In genomic region chr1:171081512-171082231, GRCm38 (mm10) we compare ENCODE assay signal across 8 mouse cellular contexts. TPM values are rescaled to one million over a fixed set of nuclear protein-coding genes. Genes with fewer than 3 reads are reported as not detected.
ATAC-seq lines count a peak whose summit lies in the region.
"Not testable (repeated sequence)": the region's sequence is repeated elsewhere in the genome, so short reads cannot be mapped to it uniquely, and the experiment has no call there.

No protein-coding gene starts in this region.

- H3K27ac ChIP-seq in embryonic facial prominence, embryonic 15.5 days (replicated peaks); hindbrain, embryonic 12.5 days; kidney, embryonic 14.5 days (ENCODE audit: low read depth, low read length); liver, embryonic 12.5 days; neural tube, embryonic 12.5 days: not testable (repeated sequence)

- H3K4me2 ChIP-seq in embryonic facial prominence, embryonic 15.5 days (replicated peaks); hindbrain, embryonic 12.5 days (replicated peaks); kidney, embryonic 14.5 days (replicated peaks; ENCODE audit: low read depth, low read length); neural tube, embryonic 12.5 days (replicated peaks): not testable (repeated sequence)
- peak overlapping the region; percentile 29 for H3K4me2 ChIP-seq in liver, embryonic 12.5 days

- ATAC-seq in CD4-positive, CD25-positive, alpha-beta regulatory T cell, adult 4 months = peak; percentile 8
- peak; percentile 3; the same call in 1 of the 2 replicates for ATAC-seq in embryonic facial prominence, embryonic 15.5 days (ENCODE audit: insufficient number of reproducible peaks, low FRiP score, low TSS enrichment, low read depth)
- ATAC-seq in granulocyte monocyte progenitor cell, adult 5-6 weeks (replicated peaks; ENCODE audit: poor library complexity, severe bottlenecking) = peak; percentile 5
- ATAC-seq in hindbrain, embryonic 12.5 days (ENCODE audit: low FRiP score) = peak; percentile 17
- peak; percentile 29 for ATAC-seq in kidney, embryonic 14.5 days (ENCODE audit: low FRiP score, low TSS enrichment)
- peak; percentile 76 for ATAC-seq in liver, embryonic 12.5 days
- peak; percentile 29 for ATAC-seq in megakaryocyte progenitor cell, adult 5-6 weeks (replicated peaks; ENCODE audit: poor library complexity)
- ATAC-seq in neural tube, embryonic 12.5 days (ENCODE audit: low FRiP score, low read depth) = peak; percentile 14; the same call in 1 of the 2 replicates

- peaks cover 30% of the 10 kb centered on the region for H3K27me3 ChIP-seq in embryonic facial prominence, embryonic 15.5 days
- H3K27me3 ChIP-seq in hindbrain, embryonic 12.5 days = peaks cover 39% of the 10 kb centered on the region
- peaks cover 14% of the 10 kb centered on the region; the same call in 1 of the 2 replicates for H3K27me3 ChIP-seq in kidney, embryonic 14.5 days (ENCODE audit: control insufficient read depth, insufficient read depth, low read length)
- peaks cover 51% of the 10 kb centered on the region for H3K27me3 ChIP-seq in liver, embryonic 12.5 days (replicated peaks)
- peaks cover 32% of the 10 kb centered on the region for H3K27me3 ChIP-seq in neural tube, embryonic 12.5 days (replicated peaks)

- WGBS in embryonic facial prominence, embryonic 15.5 days = 30% methylated on average over 12 of the region's 17 CpGs
- 34% methylated on average over 10 of the region's 17 CpGs for WGBS in hindbrain, embryonic 12.5 days
- WGBS in kidney, embryonic 14.5 days = 36% methylated on average over 9 of the region's 17 CpGs
- 19% methylated on average over 14 of the region's 17 CpGs for WGBS in liver, embryonic 12.5 days (ENCODE audit: insufficient replicate concordance)
- 40% methylated on average over 12 of the region's 17 CpGs for WGBS in neural tube, embryonic 12.5 days

- H3K4me1 ChIP-seq in embryonic facial prominence, embryonic 15.5 days; hindbrain, embryonic 12.5 days; kidney, embryonic 14.5 days (ENCODE audit: control insufficient read depth, insufficient read depth, low read length); neural tube, embryonic 12.5 days: not testable (repeated sequence)
- peaks cover 11% of the 10 kb centered on the region; the same call in 1 of the 2 replicates for H3K4me1 ChIP-seq in liver, embryonic 12.5 days

- H3K4me3 ChIP-seq in embryonic facial prominence, embryonic 15.5 days (replicated peaks); hindbrain, embryonic 12.5 days; kidney, embryonic 14.5 days (ENCODE audit: low read length); liver, embryonic 12.5 days; neural tube, embryonic 12.5 days: not testable (repeated sequence)

- not testable (repeated sequence) for H3K9ac ChIP-seq in embryonic facial prominence, embryonic 15.5 days; hindbrain, embryonic 12.5 days; kidney, embryonic 14.5 days (ENCODE audit: low read depth, low read length); liver, embryonic 12.5 days; neural tube, embryonic 12.5 days

- not testable (repeated sequence) for H3K36me3 ChIP-seq in embryonic facial prominence, embryonic 15.5 days; hindbrain, embryonic 12.5 days; kidney, embryonic 14.5 days (ENCODE audit: control insufficient read depth, insufficient read depth, low read length); liver, embryonic 12.5 days; neural tube, embryonic 12.5 days

- not testable (repeated sequence) for H3K9me3 ChIP-seq in embryonic facial prominence, embryonic 15.5 days (replicated peaks); hindbrain, embryonic 12.5 days (replicated peaks); kidney, embryonic 14.5 days (ENCODE audit: control insufficient read depth, low read length); liver, embryonic 12.5 days (replicated peaks); neural tube, embryonic 12.5 days

RNA-seq across cellular contexts. Expression of gene Fcgr3, which starts 16.9 kb away (rescaled TPM):
- polyA plus RNA-seq in CD4-positive, CD25-positive, alpha-beta regulatory T cell, adult 4 months (2017; shearing (Covaris generic)) = not detected
- 25.6 and 26.1 TPM in 2 replicates for polyA plus RNA-seq in embryonic facial prominence, embryonic 15.5 days (2015; fragmentation: Nextera tagmentation; extraction: Ambion mirVana)
- 274 and 310 TPM in 2 replicates for total RNA-seq in granulocyte monocyte progenitor cell, adult 5-6 weeks (2014; fragmentation: Nextera tagmentation)
- 498 and 520 TPM in 2 replicates for total RNA-seq in granulocyte monocyte progenitor cell, adult 5-6 weeks (2017)
- 7.2 and 9.1 TPM in 2 replicates for polyA plus RNA-seq in hindbrain, embryonic 12.5 days (2016; fragmentation: Nextera tagmentation; extraction: Ambion mirVana)
- polyA plus RNA-seq in kidney, embryonic 14.5 days (2014; fragmentation: Nextera tagmentation; extraction: Ambion mirVana) = 7.0 and 7.9 TPM in 2 replicates
- 16.1 and 17.0 TPM in 2 replicates for polyA plus RNA-seq in liver, embryonic 12.5 days (2016; fragmentation: Nextera tagmentation; extraction: Ambion mirVana)
- total RNA-seq in megakaryocyte progenitor cell, adult 5-6 weeks (2015) = 384 and 416 TPM in 2 replicates
- total RNA-seq in megakaryocyte progenitor cell, adult 5-6 weeks (2017) = 406 and 474 TPM in 2 replicates
- 6.9 and 7.4 TPM in 2 replicates for polyA plus RNA-seq in neural tube, embryonic 12.5 days (2016; fragmentation: Nextera tagmentation; extraction: Ambion mirVana)

RNA-seq across cellular contexts. Expression of gene Cfap126, which starts 32.0 kb away (rescaled TPM):
- polyA plus RNA-seq in CD4-positive, CD25-positive, alpha-beta regulatory T cell, adult 4 months (2017; shearing (Covaris generic)) = 1 to 10 TPM; 4.8 to 5.5 TPM
- polyA plus RNA-seq in embryonic facial prominence, embryonic 15.5 days (2015; fragmentation: Nextera tagmentation; extraction: Ambion mirVana) = 14.2 and 28.6 TPM in 2 replicates
- 1.7 and 3.8 TPM in 2 replicates for total RNA-seq in granulocyte monocyte progenitor cell, adult 5-6 weeks (2014; fragmentation: Nextera tagmentation)
- total RNA-seq in granulocyte monocyte progenitor cell, adult 5-6 weeks (2017) = 0.47 and 1.5 TPM in 2 replicates
- polyA plus RNA-seq in hindbrain, embryonic 12.5 days (2016; fragmentation: Nextera tagmentation; extraction: Ambion mirVana) = 9.8 and 14.1 TPM in 2 replicates
- 2.9 and 3.8 TPM in 2 replicates for polyA plus RNA-seq in kidney, embryonic 14.5 days (2014; fragmentation: Nextera tagmentation; extraction: Ambion mirVana)
- polyA plus RNA-seq in liver, embryonic 12.5 days (2016; fragmentation: Nextera tagmentation; extraction: Ambion mirVana) = 2.1 and 2.3 TPM in 2 replicates
- 2.0 and 4.2 TPM in 2 replicates for total RNA-seq in megakaryocyte progenitor cell, adult 5-6 weeks (2015)
- total RNA-seq in megakaryocyte progenitor cell, adult 5-6 weeks (2017) = 1.0 and 4.8 TPM in 2 replicates
- polyA plus RNA-seq in neural tube, embryonic 12.5 days (2016; fragmentation: Nextera tagmentation; extraction: Ambion mirVana) = 1.7 and 2.3 TPM in 2 replicates

Comparison
In these comparisons a context has a peak if more than half of its experiments do, and no peak if none do; other contexts are left out.
1. ATAC-seq: peak in every context shown above with its lines; median percentile 76 in liver, embryonic 12.5 days; 29 in kidney, embryonic 14.5 days; 29 in megakaryocyte progenitor cell, adult 5-6 weeks; 17 in hindbrain, embryonic 12.5 days; 14 in neural tube, embryonic 12.5 days; 8 in CD4-positive, CD25-positive, alpha-beta regulatory T cell, adult 4 months; 5 in granulocyte monocyte progenitor cell, adult 5-6 weeks; 3 in embryonic facial prominence, embryonic 15.5 days.